Mouse (Mus musculus) C2C12 (cell line): ENCODE results near the gene Bpifa5. TPM values are rescaled to one million over a fixed set of nuclear protein-coding genes. Genes with fewer than 3 reads are reported as not detected.

Source experiments
- H3K27me3 ChIP-seq: one replicate; pipeline ENCODE4 v1.6.1; 2011; ENCODE audit not compliant: control insufficient read depth, insufficient read depth, insufficient read length
- H3K36me3 ChIP-seq: one replicate; pipeline ENCODE4 v1.6.1; 2011; ENCODE audit not compliant: control insufficient read depth, insufficient read depth
- H3K4me3 ChIP-seq: one replicate; pipeline ENCODE4 v1.5.1; 2011; ENCODE audit warnings: mild to moderate bottlenecking, control low read depth; ENCODE audit not compliant: poor library complexity, insufficient read depth, severe bottlenecking
- H3K79me2 ChIP-seq: one replicate; pipeline ENCODE4 v1.6.1; 2011; ENCODE audit not compliant: control insufficient read depth, insufficient read depth
- H3K79me3 ChIP-seq: one replicate; pipeline ENCODE4 v1.6.1; 2011; ENCODE audit warnings: low read depth, control low read depth
- H3ac ChIP-seq: one replicate; pipeline ENCODE3; 2011; ENCODE audit warnings: low read depth; ENCODE audit not compliant: control insufficient read depth, insufficient read length
- CEBPB ChIP-seq: IDR thresholded peaks from one replicate; pipeline ENCODE4 v1.6.1; 2011; ENCODE audit warnings: low read depth, mild to moderate bottlenecking, control low read depth, moderate library complexity
- CTCF ChIP-seq: IDR thresholded peaks from one replicate; pipeline ENCODE4 v1.5.1; 2011; ENCODE audit not compliant: control insufficient read depth, insufficient read depth, insufficient read length
- FOSL1 ChIP-seq: IDR thresholded peaks from one replicate; pipeline ENCODE4 v1.8.0; 2011; ENCODE audit warnings: mild to moderate bottlenecking, low read length; ENCODE audit not compliant: poor library complexity, insufficient read depth, severe bottlenecking
- MAX ChIP-seq: IDR thresholded peaks from one replicate; pipeline ENCODE4 v1.6.1; 2011; ENCODE audit warnings: mild to moderate bottlenecking, control low read depth
- MYOD1 ChIP-seq: IDR thresholded peaks from one replicate; pipeline ENCODE4 v1.6.1; 2011; ENCODE audit warnings: low read depth; ENCODE audit not compliant: control insufficient read depth, insufficient read length
- MYOG ChIP-seq: IDR thresholded peaks from one replicate; pipeline ENCODE4 v1.6.1; 2011; ENCODE audit not compliant: control insufficient read depth, insufficient read length; ENCODE audit errors: extremely low read depth
- USF1 ChIP-seq: IDR thresholded peaks from one replicate; pipeline ENCODE4 v1.6.1; 2011; ENCODE audit warnings: low read depth, mild to moderate bottlenecking, control low read depth, moderate library complexity
- polyA plus RNA-seq: library from polyadenylated mRNA; unstranded; fragments of >200 nt; fragmentation: generic; extraction: Trizol; gene quantifications from one replicate; pipeline ENCODE4 v1.2.1, GENCODE M21; 2012; ENCODE audit warnings: missing spikeins

The Bpifa5 gene
- polyA plus RNA-seq, 1 experiment, result not detected

DNA sequence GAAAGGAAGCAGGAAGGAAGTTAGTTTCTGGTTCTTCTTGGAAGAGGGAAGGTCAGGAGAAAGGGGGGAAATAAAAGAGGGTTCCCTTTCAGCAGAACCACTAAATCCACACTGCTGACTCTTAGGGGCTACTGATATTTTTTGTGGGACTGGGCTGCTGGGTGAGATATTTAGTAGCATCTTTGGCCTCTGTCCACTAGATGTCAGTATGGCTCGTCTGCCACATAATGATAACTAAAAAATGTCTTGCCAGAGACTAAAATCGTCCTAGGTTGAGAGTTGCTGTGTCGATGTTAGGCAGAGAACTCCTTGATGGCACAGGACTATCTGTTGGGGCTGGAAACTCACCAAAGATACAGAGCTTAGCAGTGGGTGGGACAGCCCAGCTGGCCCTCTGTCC, 46.7 kb downstream of the Bpifa5 start:
- H3K27me3 ChIP-seq, result peaks cover 6% of the 10 kb centered on the region
- no peak for TF ChIP-seq CEBPB
- no peak for TF ChIP-seq MYOD1
- TF ChIP-seq USF1, result no peak
- no peak for TF ChIP-seq MYOG
- TF ChIP-seq MAX, result no peak
- no peak for TF ChIP-seq FOSL1
- TF ChIP-seq CTCF, result no peak
- H3K79me3 ChIP-seq, result no peaks in the 10 kb centered on the region
- no peak overlapping the region for H3ac ChIP-seq
- H3K4me3 ChIP-seq, result no peak overlapping the region
- no peaks in the 10 kb centered on the region for H3K79me2 ChIP-seq
- no peaks in the 10 kb centered on the region for H3K36me3 ChIP-seq

DNA sequence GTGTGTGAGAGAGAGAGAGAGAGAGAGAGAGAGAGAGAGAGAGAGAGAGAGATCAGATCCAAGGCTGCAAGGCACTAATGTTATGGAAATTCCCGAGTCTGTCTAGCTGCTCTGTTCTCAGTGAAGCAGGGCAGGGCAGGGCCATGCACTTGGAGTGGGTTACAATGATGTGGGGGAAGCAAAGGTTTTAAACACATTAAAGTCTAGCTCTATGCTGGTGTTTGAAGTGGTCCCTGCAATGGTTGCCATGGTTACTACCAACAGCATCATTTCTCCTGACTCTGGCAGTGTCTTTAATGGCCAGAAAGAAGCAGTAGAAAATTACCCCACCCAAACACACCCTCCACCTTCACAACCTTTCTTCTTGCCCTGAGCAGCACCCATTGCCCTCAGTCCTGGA, 48.7 kb downstream of the Bpifa5 start:
- Histone ChIP-seq H3K27me3 (peaks cover 6% of the 10 kb centered on the region), H3K79me2 (no peaks in the 10 kb centered on the region), H3ac (no peak overlapping the region), H3K79me3 (no peaks in the 10 kb centered on the region), H3K4me3 (no peak overlapping the region), H3K36me3 (no peaks in the 10 kb centered on the region)
- no peak for TF ChIP-seq CEBPB
- TF ChIP-seq MYOG, result no peak
- TF ChIP-seq MAX, result no peak
- no peak for TF ChIP-seq USF1
- no peak for TF ChIP-seq CTCF
- TF ChIP-seq FOSL1, result no peak

DNA sequence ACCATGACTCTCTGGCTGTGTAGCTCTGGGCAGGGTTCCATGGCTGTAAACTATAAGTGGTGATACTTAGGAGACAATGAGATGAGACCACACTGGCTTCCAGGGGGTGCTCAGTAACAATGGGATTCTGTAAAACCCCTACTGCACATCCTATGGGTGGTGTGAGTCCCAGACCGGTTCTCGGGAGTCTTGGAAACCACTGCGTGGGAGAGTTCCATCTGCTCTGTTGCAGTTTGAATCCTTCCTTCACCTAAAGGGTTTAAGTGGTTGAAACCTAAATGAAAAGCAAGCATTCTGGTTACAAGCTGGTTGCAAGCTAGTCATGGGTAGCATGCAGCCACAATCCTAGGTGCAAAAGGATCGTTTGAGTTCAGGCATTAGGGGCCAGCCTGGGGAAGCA, 49.5 kb downstream of the Bpifa5 start:
- H3K36me3 ChIP-seq, result no peaks in the 10 kb centered on the region
- no peak overlapping the region for H3K4me3 ChIP-seq
- no peaks in the 10 kb centered on the region for H3K79me2 ChIP-seq
- H3K79me3 ChIP-seq, result no peaks in the 10 kb centered on the region
- H3ac ChIP-seq, result no peak overlapping the region
- H3K27me3 ChIP-seq, result peaks cover 6% of the 10 kb centered on the region
- TF ChIP-seq CTCF, result no peak
- no peak for TF ChIP-seq USF1
- no peak for TF ChIP-seq MYOD1
- TF ChIP-seq FOSL1, result no peak
- no peak for TF ChIP-seq MAX
- no peak for TF ChIP-seq MYOG
- TF ChIP-seq CEBPB, result no peak

DNA sequence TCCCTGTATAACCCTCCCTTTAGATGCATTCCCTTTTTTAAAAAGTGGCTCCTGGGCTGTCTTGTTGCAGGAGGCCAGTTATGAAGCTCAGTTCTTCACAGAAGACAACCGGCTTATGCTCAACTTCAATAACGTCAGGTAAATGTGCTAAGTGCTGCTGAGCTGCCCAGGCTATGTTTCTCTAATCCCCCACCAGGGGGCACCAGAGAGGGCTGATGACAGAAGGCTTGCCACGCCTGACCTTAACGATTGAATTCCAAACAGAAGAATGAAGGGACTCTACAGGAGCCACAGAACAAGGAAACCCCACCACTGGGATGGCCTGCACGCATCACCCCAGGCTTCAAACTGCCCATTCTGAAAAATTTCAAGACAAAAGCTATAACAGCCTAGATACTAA, 52.8 kb downstream of the Bpifa5 start:
- H3K27me3 ChIP-seq, result peaks cover 6% of the 10 kb centered on the region
- no peak overlapping the region for H3K4me3 ChIP-seq
- H3ac ChIP-seq, result no peak overlapping the region
- H3K36me3 ChIP-seq, result no peaks in the 10 kb centered on the region
- no peaks in the 10 kb centered on the region for H3K79me3 ChIP-seq
- H3K79me2 ChIP-seq, result no peaks in the 10 kb centered on the region
- TF ChIP-seq CTCF, result peak; percentile 13
- no peak for TF ChIP-seq FOSL1

Other genes starting within 250 kb of the Bpifa5 start
- not detected for gene Bpifb3, start 244.4 kb upstream of the Bpifa5 start, polyA plus RNA-seq
- gene Bpifb4, start 224.4 kb upstream of the Bpifa5 start, polyA plus RNA-seq, result 0.04 TPM
- not detected for gene Bpifa6, start 187.7 kb upstream of the Bpifa5 start, polyA plus RNA-seq
- not detected for gene Bpifa2, start 154.3 kb upstream of the Bpifa5 start, polyA plus RNA-seq
- not detected for gene Bpifa3, start 32.3 kb upstream of the Bpifa5 start, polyA plus RNA-seq
- gene Bpifa1, start 19.7 kb upstream of the Bpifa5 start, polyA plus RNA-seq, result not detected
- not detected for gene Bpifb1, start 28.2 kb downstream of the Bpifa5 start, polyA plus RNA-seq
- gene Bpifb5, start 61.1 kb downstream of the Bpifa5 start, polyA plus RNA-seq, result not detected
- gene Bpifb9a, start 95.2 kb downstream of the Bpifa5 start, polyA plus RNA-seq, result not detected
- gene Bpifb9b, start 144.6 kb downstream of the Bpifa5 start, polyA plus RNA-seq, result not detected
- 9.8 TPM for gene Cdk5rap1, start 210.4 kb downstream of the Bpifa5 start, polyA plus RNA-seq
- 28.5 TPM for gene Snta1, start 245.5 kb downstream of the Bpifa5 start, polyA plus RNA-seq